Mouse (Mus musculus): ENCODE results near the gene Cplx3. TPM values are rescaled to one million over a fixed set of nuclear protein-coding genes. Genes with fewer than 3 reads are reported as not detected.

Cplx3 gene
- polyA plus RNA-seq, 1 experiment from 2014 or later: not detected

DNA sequence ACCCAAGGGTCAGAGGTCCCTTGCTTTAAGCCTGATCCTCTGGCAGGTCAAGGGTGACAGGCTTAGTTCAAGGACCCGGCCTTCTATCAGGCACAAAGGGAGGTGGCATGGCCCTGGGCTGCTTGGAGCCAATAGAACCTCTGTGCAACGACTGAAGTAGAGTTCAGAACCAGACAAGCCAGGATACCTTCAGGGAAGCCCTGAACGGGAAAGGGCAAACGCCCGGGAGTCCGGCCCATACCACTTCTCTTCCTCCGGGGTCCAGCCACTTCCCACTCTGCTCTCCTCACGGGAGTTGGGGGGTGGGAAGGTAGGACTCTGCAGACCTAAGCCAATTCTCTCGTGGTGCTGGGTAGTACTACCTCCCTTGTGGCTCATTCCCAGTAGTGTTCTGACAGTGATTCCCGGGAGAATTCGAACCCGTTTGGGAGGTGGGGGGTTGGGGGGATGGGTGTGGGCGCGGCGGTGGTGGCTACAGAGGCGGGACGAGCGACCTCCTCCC, 38.4 kb upstream of the Cplx3 start:
- Histone ChIP-seq H3K4me2 (ENCODE audit: low read depth, low read length) (peak overlapping the region; percentile 93), H3K27ac (ENCODE audit: low read depth) (peak overlapping the region; percentile 99), H3K9me3 (ENCODE audit: low read length) (no peaks in the 10 kb centered on the region), H3K36me3 (replicated peaks; ENCODE audit: insufficient read depth, low read length) (peaks cover 4% of the 10 kb centered on the region), H3K9ac (replicated peaks) (peak overlapping the region; percentile 96), H3K4me3 (ENCODE audit: low read depth, low read length) (peak overlapping the region; percentile 90), H3K27me3 (ENCODE audit: insufficient read depth, low read length) (no peaks in the 10 kb centered on the region), H3K4me1 (ENCODE audit: insufficient read depth) (peaks cover 75% of the 10 kb centered on the region)
- TF ChIP-seq EP300 (IDR thresholded peaks at IDR 0.05; ENCODE audit: low read depth): no peak
- TF ChIP-seq CTCF (IDR thresholded peaks at IDR 0.05; ENCODE audit: low read depth): no peak
- 0% methylated on average over 16 of the region's 18 CpGs for WGBS (ENCODE audit: insufficient replicate concordance)
- DNase-seq (peak; percentile 40), ATAC-seq (no peak)

DNA sequence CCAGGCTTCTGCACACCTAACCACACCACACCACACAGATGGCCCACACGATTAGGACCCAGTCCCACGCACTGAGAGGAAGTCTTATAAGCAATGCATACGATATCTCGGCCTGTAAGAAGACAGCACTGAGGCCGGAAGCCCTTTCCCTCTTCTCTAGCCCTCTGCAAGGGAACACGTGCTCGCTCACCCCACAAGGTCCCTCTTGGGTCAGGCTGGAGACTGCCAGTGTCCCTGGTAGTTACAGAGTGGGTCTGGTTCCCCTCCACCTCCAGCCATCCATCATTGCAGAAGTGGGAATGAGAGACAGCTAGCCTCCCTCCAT, 37.7 kb upstream of the Cplx3 start:
- H3K9me3 ChIP-seq (ENCODE audit: low read length): no peaks in the 10 kb centered on the region
- TF ChIP-seq EP300 (IDR thresholded peaks at IDR 0.05; ENCODE audit: low read depth) (0 out of 2 replicates have a peak, but pooled peaks have one; percentile 46), CTCF (IDR thresholded peaks at IDR 0.05; ENCODE audit: low read depth) (no peak)
- DNase-seq (peak; percentile 48), ATAC-seq (no peak; the same call in 1 of the 2 replicates)
- peaks cover 82% of the 10 kb centered on the region for H3K4me1 ChIP-seq (ENCODE audit: insufficient read depth)
- WGBS (ENCODE audit: insufficient replicate concordance): 11% methylated on average over 7 of the region's 7 CpGs
- peaks cover 4% of the 10 kb centered on the region for H3K36me3 ChIP-seq (replicated peaks; ENCODE audit: insufficient read depth, low read length)
- peak overlapping the region; percentile 90 for H3K4me3 ChIP-seq (ENCODE audit: low read depth, low read length)
- H3K27me3 ChIP-seq (ENCODE audit: insufficient read depth, low read length): no peaks in the 10 kb centered on the region
- peak overlapping the region; percentile 99 for H3K27ac ChIP-seq (ENCODE audit: low read depth)
- peak overlapping the region; percentile 96 for H3K9ac ChIP-seq (replicated peaks)
- peak overlapping the region; percentile 93 for H3K4me2 ChIP-seq (ENCODE audit: low read depth, low read length)

DNA sequence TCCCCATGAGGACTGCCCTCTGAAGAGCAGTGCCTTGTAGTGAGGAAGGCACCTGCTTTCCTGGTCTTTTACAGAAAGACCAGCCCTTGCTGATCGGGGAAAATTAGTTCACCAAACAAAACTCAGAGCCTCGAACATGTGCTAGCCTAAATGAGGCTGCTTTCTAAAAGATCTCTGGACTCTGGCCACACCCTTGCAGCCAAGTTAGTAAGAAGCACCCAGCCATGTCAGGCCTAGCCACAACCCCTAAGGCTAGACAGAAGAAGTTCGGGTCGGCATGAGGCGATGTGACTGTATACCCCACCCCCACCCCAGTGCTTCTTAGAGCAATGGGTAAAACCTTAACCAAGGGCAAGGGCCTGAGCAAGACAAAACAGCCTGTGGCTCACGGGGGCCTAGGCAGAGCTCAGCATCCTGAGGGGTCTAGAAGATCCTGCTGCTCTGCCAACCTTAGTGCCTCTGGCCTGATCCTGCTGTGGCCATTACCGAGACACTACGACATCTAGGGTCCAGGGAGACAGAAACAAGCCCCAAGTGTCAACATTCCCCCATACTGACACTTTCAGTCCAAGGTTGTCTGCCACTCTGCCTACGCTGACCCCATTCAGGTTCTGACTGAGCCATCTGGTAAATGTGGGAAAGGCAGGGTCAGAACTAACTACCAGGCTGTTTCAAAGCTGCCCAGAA, 37.2 kb upstream of the Cplx3 start:
- Histone ChIP-seq H3K4me2 (ENCODE audit: low read depth, low read length) (peak overlapping the region; percentile 93), H3K4me1 (ENCODE audit: insufficient read depth) (peaks cover 82% of the 10 kb centered on the region), H3K4me3 (ENCODE audit: low read depth, low read length) (peak overlapping the region; percentile 90), H3K36me3 (replicated peaks; ENCODE audit: insufficient read depth, low read length) (peaks cover 4% of the 10 kb centered on the region), H3K9ac (replicated peaks) (peak overlapping the region; percentile 96), H3K27ac (ENCODE audit: low read depth) (peak overlapping the region; percentile 99), H3K27me3 (ENCODE audit: insufficient read depth, low read length) (no peaks in the 10 kb centered on the region), H3K9me3 (ENCODE audit: low read length) (no peaks in the 10 kb centered on the region)
- 18% methylated on average over 9 of the region's 9 CpGs for WGBS (ENCODE audit: insufficient replicate concordance)
- no peak for DNase-seq
- TF ChIP-seq EP300 (IDR thresholded peaks at IDR 0.05; ENCODE audit: low read depth): no peak
- no peak for TF ChIP-seq CTCF (IDR thresholded peaks at IDR 0.05; ENCODE audit: low read depth)
- no peak for ATAC-seq

DNA sequence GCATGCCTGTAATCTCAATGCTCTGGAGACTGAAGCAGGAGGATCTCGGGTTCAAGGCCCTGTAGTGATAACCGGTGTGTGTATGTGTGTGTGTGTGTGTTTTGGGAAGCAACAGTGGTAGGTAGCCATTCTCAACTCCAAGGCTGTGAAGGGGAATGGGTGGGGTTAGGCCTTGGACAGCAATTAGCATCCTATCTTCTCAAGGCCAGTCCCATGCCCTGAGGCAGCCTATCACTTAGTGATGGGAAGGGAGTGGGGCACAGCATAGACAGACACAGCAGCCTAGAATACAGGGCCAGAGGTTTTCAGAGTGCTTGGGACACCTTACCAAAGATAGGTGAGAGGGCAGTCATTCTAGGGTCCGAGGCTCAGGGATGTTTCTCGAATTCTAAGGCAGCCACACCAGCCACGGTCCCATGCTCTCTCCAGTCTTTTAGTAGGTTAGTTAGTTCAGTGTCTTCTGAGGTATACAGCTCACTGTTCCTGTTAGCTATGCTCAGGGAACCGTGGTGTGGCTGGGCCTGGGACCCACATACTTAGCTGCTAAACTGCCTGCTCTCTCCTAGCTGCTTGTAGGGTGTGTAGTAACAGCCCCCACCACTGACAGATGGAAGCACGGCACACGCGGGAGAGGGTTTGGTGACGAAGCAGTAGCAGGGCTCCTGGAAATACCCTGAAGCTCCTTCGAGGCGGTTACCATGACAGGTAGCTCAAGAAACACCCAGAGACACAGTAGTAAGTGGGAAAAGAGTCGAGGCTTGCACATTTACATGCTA, 35.9 kb upstream of the Cplx3 start:
- TF ChIP-seq EP300 (IDR thresholded peaks at IDR 0.05; ENCODE audit: low read depth) (no peak), CTCF (IDR thresholded peaks at IDR 0.05; ENCODE audit: low read depth) (no peak)
- Histone ChIP-seq H3K36me3 (replicated peaks; ENCODE audit: insufficient read depth, low read length) (peaks cover 4% of the 10 kb centered on the region), H3K27me3 (ENCODE audit: insufficient read depth, low read length) (no peaks in the 10 kb centered on the region), H3K4me1 (ENCODE audit: insufficient read depth) (peaks cover 89% of the 10 kb centered on the region), H3K4me3 (ENCODE audit: low read depth, low read length) (peak overlapping the region; percentile 90; the same call in 1 of the 2 replicates), H3K9ac (replicated peaks) (peak overlapping the region; percentile 52), H3K9me3 (ENCODE audit: low read length) (no peaks in the 10 kb centered on the region), H3K27ac (ENCODE audit: low read depth) (peak overlapping the region; percentile 99), H3K4me2 (ENCODE audit: low read depth, low read length) (peak overlapping the region; percentile 93)
- no peak for ATAC-seq
- WGBS (ENCODE audit: insufficient replicate concordance): 61% methylated on average over 13 of the region's 13 CpGs
- no peak for DNase-seq

DNA sequence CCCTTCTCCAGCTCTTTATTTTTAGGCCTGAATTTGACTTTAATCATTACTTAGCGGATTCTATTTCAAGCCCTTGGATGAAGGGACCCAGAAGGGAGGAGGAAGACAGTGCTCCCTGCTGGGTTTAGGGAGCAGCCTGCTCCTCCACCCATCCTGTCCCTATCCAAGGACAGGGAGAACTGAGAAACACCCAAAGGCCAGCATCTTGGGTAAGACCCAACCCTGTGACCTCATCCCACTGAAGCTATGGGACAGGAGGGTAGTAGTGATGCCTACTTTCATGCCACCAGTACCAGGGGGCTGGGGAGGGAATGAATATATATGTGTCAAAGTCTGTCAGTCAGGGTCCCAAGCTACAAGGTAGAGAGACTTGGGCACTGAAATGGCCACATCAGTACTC, 34.9 kb upstream of the Cplx3 start:
- no peak for ATAC-seq
- Histone ChIP-seq H3K4me3 (ENCODE audit: low read depth, low read length) (no peak overlapping the region), H3K27me3 (ENCODE audit: insufficient read depth, low read length) (no peaks in the 10 kb centered on the region), H3K27ac (ENCODE audit: low read depth) (peak overlapping the region; percentile 88), H3K4me2 (ENCODE audit: low read depth, low read length) (peak overlapping the region; percentile 69), H3K9me3 (ENCODE audit: low read length) (no peaks in the 10 kb centered on the region), H3K4me1 (ENCODE audit: insufficient read depth) (peaks cover 84% of the 10 kb centered on the region), H3K36me3 (replicated peaks; ENCODE audit: insufficient read depth, low read length) (peaks cover 4% of the 10 kb centered on the region), H3K9ac (replicated peaks) (peak overlapping the region; percentile 52)
- WGBS (ENCODE audit: insufficient replicate concordance): 71% methylated on average over 1 of the region's 1 CpGs
- no peak for DNase-seq
- TF ChIP-seq CTCF (IDR thresholded peaks at IDR 0.05; ENCODE audit: low read depth) (no peak), EP300 (IDR thresholded peaks at IDR 0.05; ENCODE audit: low read depth) (no peak)

DNA sequence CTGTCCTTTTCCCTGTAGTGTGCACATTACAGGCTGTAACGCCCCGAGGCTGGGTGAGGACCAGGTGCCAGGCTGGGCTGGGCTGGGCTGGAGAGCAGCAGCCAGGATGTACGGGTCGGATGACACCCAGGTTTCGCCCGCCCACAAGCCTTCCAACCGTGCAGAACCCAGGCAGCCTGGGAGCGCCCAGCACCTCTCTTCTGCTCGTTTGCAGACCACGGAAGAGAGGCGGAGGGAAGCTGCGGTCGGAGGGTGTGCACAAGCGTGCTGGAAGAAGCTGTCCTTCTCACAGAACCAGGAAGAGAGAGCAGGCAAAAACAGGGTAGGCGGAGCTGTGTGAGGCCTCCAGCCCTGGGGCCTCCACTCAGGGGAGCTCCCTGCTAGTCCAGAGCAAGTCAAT, 34.3 kb upstream of the Cplx3 start:
- ATAC-seq (peak; percentile 44), DNase-seq (peak; percentile 85)
- WGBS (ENCODE audit: insufficient replicate concordance): 10% methylated on average over 15 of the region's 15 CpGs
- TF ChIP-seq EP300 (IDR thresholded peaks at IDR 0.05; ENCODE audit: low read depth): peak; percentile 10; the same call in 1 of the 2 replicates
- TF ChIP-seq CTCF (IDR thresholded peaks at IDR 0.05; ENCODE audit: low read depth): no peak
- peak overlapping the region; percentile 13 for H3K4me3 ChIP-seq (ENCODE audit: low read depth, low read length)
- H3K9ac ChIP-seq (replicated peaks): peak overlapping the region; percentile 54
- peak overlapping the region; percentile 88 for H3K27ac ChIP-seq (ENCODE audit: low read depth)
- H3K4me2 ChIP-seq (ENCODE audit: low read depth, low read length): peak overlapping the region; percentile 69
- no peaks in the 10 kb centered on the region for H3K9me3 ChIP-seq (ENCODE audit: low read length)
- H3K36me3 ChIP-seq (replicated peaks; ENCODE audit: insufficient read depth, low read length): peaks cover 4% of the 10 kb centered on the region
- peaks cover 80% of the 10 kb centered on the region for H3K4me1 ChIP-seq (ENCODE audit: insufficient read depth)
- H3K27me3 ChIP-seq (ENCODE audit: insufficient read depth, low read length): no peaks in the 10 kb centered on the region
